In genomic region chr7:110649133-110649987, GRCm38 (mm10) we compare ENCODE assay signal across 15 mouse cellular contexts. TPM values are rescaled to one million over a fixed set of nuclear protein-coding genes. Genes with fewer than 3 reads are reported as not detected.
DNase-seq lines count a peak whose midpoint lies in the region; ATAC-seq and TF ChIP-seq lines count a peak whose summit lies in the region.
"Had no signal": no experiment of that assay in that cellular context is flagged by ENCODE, and none has a peak within 500 bp of the region (broad histone marks: within the 10 kb centered on the region; RNA-seq: fewer than 3 reads in every experiment).

No protein-coding gene starts in this region.

- H3K36me3 ChIP-seq in heart, adult 2 months (ENCODE audit: control insufficient read depth, insufficient read depth, low read length): no peaks in the 10 kb centered on the region
- H3K36me3 ChIP-seq in heart, embryonic 11.5 days (ENCODE audit: control insufficient read depth, insufficient read depth, low read length): no peaks in the 10 kb centered on the region
- H3K36me3 ChIP-seq in small intestine, adult 2 months (ENCODE audit: control insufficient read depth, insufficient read depth, low read length): no peaks in the 10 kb centered on the region
- H3K36me3 ChIP-seq: embryonic facial prominence, embryonic 13.5 days; hindbrain, embryonic 15.5 days; midbrain, embryonic 12.5 days had no signal

- H3K9me3 ChIP-seq in heart, embryonic 11.5 days (replicated peaks; ENCODE audit: control insufficient read depth, low read length): peaks cover 4% of the 10 kb centered on the region
- H3K9me3 ChIP-seq: embryonic facial prominence, embryonic 13.5 days; hindbrain, embryonic 15.5 days had no signal

- H3K27ac ChIP-seq in heart, adult 2 months: peak overlapping the region; percentile 67
- no peak overlapping the region for H3K27ac ChIP-seq in heart, embryonic 11.5 days (ENCODE audit: low read depth, low read length)
- H3K27ac ChIP-seq in left cerebral cortex, adult 2 months: no peak overlapping the region
- peak overlapping the region; percentile 38 for H3K27ac ChIP-seq in bone marrow macrophage, adult 2 months (ENCODE audit: insufficient read depth, low read depth, low read length)
- H3K27ac ChIP-seq in small intestine, adult 2 months (ENCODE audit: insufficient read depth, low read depth, low read length): peak overlapping the region; percentile 96
- H3K27ac ChIP-seq: embryonic facial prominence, embryonic 13.5 days; hindbrain, embryonic 15.5 days; midbrain, embryonic 12.5 days had no signal

- WGBS in heart, adult 2 months: 37% methylated on average over 6 of the region's 6 CpGs
- WGBS in heart, embryonic 11.5 days (ENCODE audit: insufficient replicate concordance): 81% methylated on average over 6 of the region's 6 CpGs
- WGBS in small intestine, adult 2 months: 30% methylated on average over 6 of the region's 6 CpGs

- no peaks in the 10 kb centered on the region for H3K79me2 ChIP-seq in heart, adult 2 months (replicated peaks; ENCODE audit: control insufficient read depth, insufficient read depth, low read length)

- no peaks in the 10 kb centered on the region for H3K27me3 ChIP-seq in heart, adult 2 months (ENCODE audit: control insufficient read depth, insufficient read depth, low read length)
- no peaks in the 10 kb centered on the region for H3K27me3 ChIP-seq in heart, embryonic 11.5 days (ENCODE audit: control insufficient read depth, insufficient read depth, low read length)
- no peaks in the 10 kb centered on the region for H3K27me3 ChIP-seq in small intestine, adult 2 months (ENCODE audit: control insufficient read depth, insufficient read depth, low read length)
- H3K27me3 ChIP-seq: embryonic facial prominence, embryonic 13.5 days; hindbrain, embryonic 15.5 days had no signal

- ATAC-seq in heart, embryonic 11.5 days (replicated peaks; ENCODE audit: insufficient number of reproducible peaks, low FRiP score, low TSS enrichment): no peak
- ATAC-seq in frontal cortex, adult (ENCODE audit: low TSS enrichment): no peak

- intact Hi-C loops in heart, adult 2 months (cut with DNase I): loop anchor here (2.0 to 5.0 kb wide), 3 partner anchors 19 to 102 kb away; no protein-coding TSS in a partner anchor
- intact Hi-C loops in left cerebral cortex, adult 2 months (cut with DNase I): loop anchor here (5.0 kb wide), 1 partner anchor 482 kb away; no protein-coding TSS in a partner anchor
- intact Hi-C loops in left cerebral cortex, postnatal 4 days (cut with DNase I): loop anchor here (5.0 kb wide), 1 partner anchor 362 kb away; no protein-coding TSS in a partner anchor

- H3K4me2 ChIP-seq in heart, embryonic 11.5 days: no peak overlapping the region
- H3K4me2 ChIP-seq: embryonic facial prominence, embryonic 13.5 days; hindbrain, embryonic 15.5 days; midbrain, embryonic 12.5 days had no signal

- 0 out of 2 replicates have a peak, but pooled peaks have one; percentile 43 for TF ChIP-seq EP300 in heart, adult 2 months (IDR thresholded peaks at IDR 0.05; ENCODE audit: insufficient read depth, low read depth, low read length)

- H3K9ac ChIP-seq in heart, adult 2 months (ENCODE audit: low read depth, low read length): no peak overlapping the region
- H3K9ac ChIP-seq in heart, embryonic 11.5 days (ENCODE audit: low read depth, low read length): no peak overlapping the region
- H3K9ac ChIP-seq: embryonic facial prominence, embryonic 13.5 days; hindbrain, embryonic 15.5 days; midbrain, embryonic 12.5 days had no signal

- peak; percentile 67 for TF ChIP-seq CTCF in heart, adult 2 months (IDR thresholded peaks at IDR 0.05)
- peak; percentile 10; the same call in 1 of the 2 replicates for TF ChIP-seq CTCF in left cerebral cortex, adult 2 months (IDR thresholded peaks at IDR 0.05)
- peak; percentile 59 for TF ChIP-seq CTCF in bone marrow macrophage, adult 2 months (IDR thresholded peaks at IDR 0.05; ENCODE audit: low read depth, low read length)
- peak; percentile 46; the same call in 1 of the 2 replicates for TF ChIP-seq CTCF in small intestine, adult 2 months (IDR thresholded peaks at IDR 0.05; ENCODE audit: extremely low read depth, insufficient read length, insufficient replicate concordance, low read depth, low read length)

- peak; percentile 23 to 25 for DNase-seq in heart, adult 2 months
- no peak for DNase-seq in left cerebral cortex, adult 2 months (ENCODE audit: extremely low spot score in 1 of 2, low spot score in 2 of 2)
- DNase-seq in left cerebral cortex, postnatal 4 days: no peak
- no peak for DNase-seq in frontal cortex, postnatal 10 days (ENCODE audit: low spot score in 2 of 2)
- DNase-seq: B cell, adult 2 months; cerebellum, postnatal 25 days; layer of hippocampus, adult 9-11 months; thymus, postnatal 14 days had no signal

- H3K4me3 ChIP-seq in heart, adult 2 months: no peak overlapping the region
- no peak overlapping the region for H3K4me3 ChIP-seq in heart, embryonic 11.5 days (ENCODE audit: low read depth, low read length)
- H3K4me3 ChIP-seq in left cerebral cortex, adult 2 months: no peak overlapping the region
- no peak overlapping the region for H3K4me3 ChIP-seq in bone marrow macrophage, adult 2 months (ENCODE audit: insufficient read depth, low read length)
- H3K4me3 ChIP-seq in small intestine, adult 2 months (ENCODE audit: low read depth, low read length): no peak overlapping the region
- H3K4me3 ChIP-seq: embryonic facial prominence, embryonic 13.5 days; hindbrain, embryonic 15.5 days; midbrain, embryonic 12.5 days had no signal

- peaks cover 14% of the 10 kb centered on the region for H3K4me1 ChIP-seq in heart, adult 2 months (ENCODE audit: control insufficient read depth, insufficient read depth, low read length)
- peaks cover 17% of the 10 kb centered on the region for H3K4me1 ChIP-seq in heart, embryonic 11.5 days (ENCODE audit: control insufficient read depth, insufficient read depth, low read length)
- peaks cover 26% of the 10 kb centered on the region for H3K4me1 ChIP-seq in bone marrow macrophage, adult 2 months (ENCODE audit: control insufficient read depth, insufficient read depth, low read length)
- peaks cover 21% of the 10 kb centered on the region; the same call in 1 of the 2 replicates for H3K4me1 ChIP-seq in small intestine, adult 2 months (ENCODE audit: control insufficient read depth, insufficient read depth, insufficient read length, low read length)
- H3K4me1 ChIP-seq: embryonic facial prominence, embryonic 13.5 days; hindbrain, embryonic 15.5 days; midbrain, embryonic 12.5 days had no signal

- TF ChIP-seq POLR2A in heart, adult 2 months (IDR thresholded peaks at IDR 0.05; ENCODE audit: insufficient read depth, low read depth, low read length): no peak
- TF ChIP-seq POLR2A in bone marrow macrophage, adult 2 months (IDR thresholded peaks at IDR 0.05; ENCODE audit: borderline replicate concordance, low read depth, low read length): no peak
- no peak for TF ChIP-seq POLR2A in small intestine, adult 2 months (IDR thresholded peaks at IDR 0.05; ENCODE audit: low read depth, low read length)

RNA-seq across cellular contexts. Expression of gene Adm, which starts 21.9 kb away (rescaled TPM):
- 10 to 100 TPM in 1 of 2 experiments, 1 to 10 TPM in 1; 9.0 to 11.2 TPM for total RNA-seq in heart, adult 2 months (2021)
- polyA plus RNA-seq in heart, adult 2 months (2012; rRNA removed): 18.1 and 18.8 TPM in 2 replicates
- polyA plus RNA-seq in heart, embryonic 11.5 days (2014; fragmentation: Nextera tagmentation; extraction: Ambion mirVana): 13.0 and 14.9 TPM in 2 replicates
- 1 to 10 TPM; 2.8 to 3.4 TPM for total RNA-seq in left cerebral cortex, adult 2 months (2021)
- total RNA-seq in left cerebral cortex, postnatal 4 days (2021): 1 to 10 TPM; 2.3 to 2.6 TPM
- polyA plus RNA-seq in bone marrow macrophage, adult 2 months (2012; ENCODE audit: insufficient read depth, insufficient read length, missing spikeins): not detected in 2 replicates
- polyA plus RNA-seq in small intestine, adult 2 months (2012; rRNA removed): 2.8 and 3.4 TPM in 2 replicates

RNA-seq across cellular contexts. Expression of gene Sbf2, which starts 34.6 kb away (rescaled TPM):
- 10 to 100 TPM; 39.7 to 40.4 TPM for total RNA-seq in heart, adult 2 months (2021)
- polyA plus RNA-seq in heart, adult 2 months (2012; rRNA removed): 16.1 and 31.1 TPM in 2 replicates
- 29.0 and 35.4 TPM in 2 replicates for polyA plus RNA-seq in heart, embryonic 11.5 days (2014; fragmentation: Nextera tagmentation; extraction: Ambion mirVana)
- total RNA-seq in left cerebral cortex, adult 2 months (2021): 10 to 100 TPM; 54.7 to 55.2 TPM
- 100 to 1,000 TPM; 141 to 177 TPM for total RNA-seq in left cerebral cortex, postnatal 4 days (2021)
- 48.1 and 49.9 TPM in 2 replicates for polyA plus RNA-seq in bone marrow macrophage, adult 2 months (2012; ENCODE audit: insufficient read depth, insufficient read length, missing spikeins)
- polyA plus RNA-seq in small intestine, adult 2 months (2012; rRNA removed): 5.4 and 13.7 TPM in 2 replicates

Comparison
In these comparisons a context has a peak if more than half of its experiments do, and no peak if none do; other contexts are left out.
1. H3K27ac ChIP-seq: peak in heart, adult 2 months (single experiment), bone marrow macrophage, adult 2 months (single experiment) and small intestine, adult 2 months (single experiment); none in heart, embryonic 11.5 days (single experiment) and left cerebral cortex, adult 2 months (single experiment).
2. DNase-seq: peak in heart, adult 2 months (2 of 2); none in left cerebral cortex, adult 2 months (0 of 2), left cerebral cortex, postnatal 4 days (single experiment) and frontal cortex, postnatal 10 days (0 of 2).
3. CTCF ChIP-seq: peak in every context shown above with its lines; median percentile 67 in heart, adult 2 months; 59 in bone marrow macrophage, adult 2 months; 46 in small intestine, adult 2 months; 10 in left cerebral cortex, adult 2 months.